Mouse (Mus musculus) telencephalon, adult 2 months (tissue): ENCODE data around the gene Akr1b8.
"Not testable (repeated sequence)": the region's sequence is repeated elsewhere in the genome, so short reads cannot be mapped to it uniquely, and the experiment has no call there.

ENCODE experiments used
- DNase-seq: peaks from one replicate; pipeline ENCODE4 v3.0.0-alpha.2; 2011; ENCODE audit warnings: low read depth, low spot score

Gene Akr1b8

DNA sequence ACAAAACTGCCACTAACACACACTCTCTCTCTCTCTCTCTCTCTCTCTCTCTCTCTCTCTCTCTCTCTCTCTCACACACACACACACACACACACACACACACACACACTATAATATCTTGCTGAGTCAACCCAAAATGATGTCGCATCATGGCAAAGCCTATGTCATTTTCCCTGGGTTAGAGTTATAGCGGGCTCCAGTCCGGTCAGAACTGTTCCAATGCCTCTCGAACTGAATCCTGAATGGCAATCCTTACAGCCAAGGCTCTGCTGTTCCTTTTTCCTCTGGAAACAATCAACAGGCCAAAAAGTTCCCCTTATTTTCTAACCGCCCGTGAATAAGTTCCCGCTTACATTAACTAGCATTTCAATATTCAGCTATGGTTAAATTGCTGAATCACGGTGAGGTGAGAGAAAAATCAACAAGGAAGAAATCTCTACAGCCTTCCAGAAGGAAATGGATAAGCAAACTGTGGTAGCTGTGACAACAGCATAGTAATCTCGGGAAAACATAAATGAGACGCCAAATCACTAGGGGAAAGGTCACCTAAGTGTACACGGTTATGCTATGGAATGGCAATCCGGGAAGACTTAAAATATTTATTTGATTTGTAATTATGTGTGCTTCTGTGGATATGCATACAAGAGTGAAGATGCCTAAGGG, 3.8 kb upstream of the Akr1b8 start:
- DNase-seq, result no peak

DNA sequence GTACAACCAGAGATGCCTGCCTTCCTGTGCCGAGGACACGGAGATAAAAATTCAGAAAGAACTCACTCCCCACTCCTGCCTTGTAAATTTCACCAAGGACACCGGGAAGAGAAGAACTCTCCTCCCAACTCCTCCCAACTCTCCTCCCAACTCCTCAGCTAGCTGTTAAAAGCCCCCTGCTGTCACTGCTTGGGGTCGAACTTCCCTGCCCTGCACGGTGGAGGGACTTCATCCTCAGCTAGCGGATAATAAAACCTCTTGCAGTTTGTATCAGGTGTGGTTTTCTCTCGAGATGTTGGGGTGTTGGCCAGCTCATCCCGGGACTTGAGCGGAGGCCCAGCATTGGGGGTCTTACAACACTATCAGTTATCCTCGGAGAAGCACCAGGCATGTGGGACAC, 2.4 kb upstream of the Akr1b8 start:
- DNase-seq, result not testable (repeated sequence)

DNA sequence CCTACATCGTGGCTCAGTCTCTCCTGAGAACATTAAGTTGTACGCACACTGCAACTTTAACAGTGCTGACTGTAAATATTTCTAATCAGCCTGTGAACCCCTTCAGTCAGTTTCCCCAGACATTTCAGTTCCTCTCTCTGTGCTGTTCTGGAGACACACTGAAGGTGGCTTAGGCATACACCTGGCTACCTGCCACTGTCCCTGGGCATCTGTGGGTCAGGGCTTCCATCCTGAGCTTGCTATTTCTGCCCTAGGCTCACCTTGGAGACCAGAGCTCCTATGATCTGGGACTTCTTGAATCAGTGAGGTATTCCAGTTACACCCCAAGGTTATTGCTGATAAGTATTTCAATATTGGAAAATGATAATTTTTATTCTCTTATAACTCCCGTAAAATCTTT, 1.5 kb upstream of the Akr1b8 start:
- no peak for DNase-seq

- DNase-seq, result no peak
These were observed 732 bp downstream of the Akr1b8 start for GRCm38 (mm10) chr6:34354354-34355348.

DNA sequence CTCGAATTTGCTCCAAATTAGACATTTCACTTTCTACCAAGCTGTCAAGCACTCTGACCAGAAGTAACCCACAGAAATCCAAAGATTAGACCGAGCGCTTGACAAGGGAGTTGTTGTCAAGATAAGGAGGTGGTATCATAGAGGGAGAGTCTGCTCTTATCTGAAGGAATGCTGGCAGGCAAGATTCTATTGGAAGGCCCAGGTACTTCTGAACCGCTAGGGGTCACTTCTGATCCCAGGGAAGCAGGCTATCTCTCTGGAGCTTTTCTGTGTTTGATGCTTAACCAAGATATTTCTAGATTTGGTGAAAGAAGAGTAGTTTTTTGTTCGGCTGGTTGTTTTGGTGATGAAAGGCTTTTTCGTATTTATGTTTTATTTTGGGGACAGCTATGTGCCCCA, 1.4 kb downstream of the Akr1b8 start:
- no peak for DNase-seq

GRCm38 (mm10) chr6:34355841-34356240, 1.9 kb downstream of the Akr1b8 start:
- no peak for DNase-seq

DNA sequence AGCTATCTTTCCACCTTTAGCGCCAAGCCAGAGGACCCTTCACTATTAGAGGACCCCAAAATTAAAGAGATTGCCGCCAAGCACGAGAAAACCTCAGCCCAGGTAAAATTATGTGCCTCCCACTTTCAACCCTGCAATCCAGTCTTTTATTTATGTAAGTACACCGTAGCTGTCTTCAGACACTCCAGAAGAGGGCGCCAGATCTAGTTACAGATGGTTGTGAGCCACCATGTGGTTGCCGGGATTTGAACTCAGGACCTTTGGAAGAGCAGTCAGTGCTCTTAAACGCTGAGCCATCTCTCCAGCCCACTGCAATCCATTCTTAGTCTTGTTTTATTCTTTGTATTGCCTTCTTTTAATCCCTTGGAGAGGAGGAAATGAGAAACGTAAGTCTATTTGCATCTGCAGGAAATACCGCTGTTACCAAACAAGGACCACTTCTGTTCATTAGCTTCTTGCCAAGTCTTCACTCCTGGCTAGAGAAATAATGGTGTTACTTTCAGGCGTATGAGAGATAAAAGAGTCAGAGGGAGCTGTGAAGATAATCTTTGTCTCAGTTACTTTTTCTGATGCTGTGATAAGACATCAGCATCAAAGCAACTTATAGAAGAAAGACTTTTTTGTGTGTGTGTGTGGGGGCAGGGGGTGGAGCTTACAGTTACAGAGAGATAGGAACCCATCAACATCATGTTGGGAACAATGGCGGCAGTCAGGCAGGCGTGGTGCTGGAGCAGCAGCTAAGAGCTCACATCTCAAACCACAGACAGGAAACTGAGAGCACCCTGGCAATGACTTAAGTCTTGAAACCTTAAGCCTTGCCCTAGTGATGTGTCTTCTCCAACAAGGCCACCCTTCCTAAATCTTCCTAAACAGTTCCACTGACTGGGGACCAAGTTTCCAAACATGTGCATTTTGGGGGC, 10.6 kb downstream of the Akr1b8 start:
- DNase-seq, result no peak

GRCm38 (mm10) chr6:34367998-34368397, 14.1 kb downstream of the Akr1b8 start:
- DNase-seq, result no peak

- DNase-seq, result no peak
These were observed 16.2 kb downstream of the Akr1b8 start for GRCm38 (mm10) chr6:34370081-34370480.

- peak; percentile 40 for DNase-seq
These were observed 17.9 kb downstream of the Akr1b8 start for GRCm38 (mm10) chr6:34371700-34372351.

DNA sequence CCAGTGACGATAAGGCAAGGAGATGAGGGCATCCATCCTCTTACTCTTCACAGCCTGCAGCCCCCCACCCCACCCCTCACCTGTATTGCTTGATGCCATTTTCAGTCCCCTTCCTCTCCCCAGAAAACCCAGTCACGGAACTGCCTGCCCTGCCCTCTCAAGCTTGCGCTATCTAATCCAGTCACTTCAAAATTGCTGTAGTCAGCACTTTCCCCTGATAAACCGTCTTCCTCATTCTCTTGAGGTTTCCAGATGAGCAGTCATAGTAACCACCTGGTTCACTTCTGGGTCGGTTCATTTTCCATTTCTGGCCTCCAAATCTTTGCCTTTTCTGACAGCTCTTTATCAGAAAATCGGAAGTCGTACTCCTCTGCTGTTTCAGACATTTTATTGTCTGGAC, 19.9 kb downstream of the Akr1b8 start:
- DNase-seq, result no peak

- not testable (repeated sequence) for DNase-seq
These were observed 22.0 kb downstream of the Akr1b8 start for GRCm38 (mm10) chr6:34375888-34376287.

GRCm38 (mm10) chr6:34383401-34383800, 29.5 kb downstream of the Akr1b8 start:
- DNase-seq, result no peak

DNA sequence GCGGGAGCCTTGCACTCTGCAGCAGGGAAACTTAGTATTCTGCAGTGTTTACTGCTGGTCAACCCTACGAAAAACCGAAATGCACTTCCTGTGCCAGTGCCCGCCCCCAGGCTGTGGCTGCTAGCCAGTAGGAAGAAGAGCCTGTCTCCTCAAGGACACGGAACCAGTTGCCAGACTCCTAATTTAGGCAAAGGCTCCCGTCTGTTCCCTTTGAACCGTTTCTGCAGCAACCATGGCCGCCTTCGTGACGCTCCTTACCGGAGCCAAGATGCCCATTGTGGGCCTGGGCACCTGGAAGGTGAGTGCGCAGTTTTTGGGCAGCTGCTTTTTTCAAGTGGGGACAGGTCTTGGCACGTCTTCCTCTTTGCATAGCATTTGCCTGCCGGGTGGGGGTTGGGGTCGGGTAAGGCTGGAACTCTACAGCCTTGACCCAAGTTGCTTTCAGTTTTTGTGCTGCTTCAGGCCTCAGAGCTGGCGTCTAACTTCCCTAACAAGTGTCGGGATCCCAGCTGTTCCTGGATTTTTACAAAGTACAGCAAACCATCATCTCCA, 30.3 kb downstream of the Akr1b8 start, which contains the start of gene Akr1b10:
Gene Akr1b10 (plus strand): TSS at position 109 of the 552 bp plus-strand sequence.
- peak; percentile 67 for DNase-seq

DNA sequence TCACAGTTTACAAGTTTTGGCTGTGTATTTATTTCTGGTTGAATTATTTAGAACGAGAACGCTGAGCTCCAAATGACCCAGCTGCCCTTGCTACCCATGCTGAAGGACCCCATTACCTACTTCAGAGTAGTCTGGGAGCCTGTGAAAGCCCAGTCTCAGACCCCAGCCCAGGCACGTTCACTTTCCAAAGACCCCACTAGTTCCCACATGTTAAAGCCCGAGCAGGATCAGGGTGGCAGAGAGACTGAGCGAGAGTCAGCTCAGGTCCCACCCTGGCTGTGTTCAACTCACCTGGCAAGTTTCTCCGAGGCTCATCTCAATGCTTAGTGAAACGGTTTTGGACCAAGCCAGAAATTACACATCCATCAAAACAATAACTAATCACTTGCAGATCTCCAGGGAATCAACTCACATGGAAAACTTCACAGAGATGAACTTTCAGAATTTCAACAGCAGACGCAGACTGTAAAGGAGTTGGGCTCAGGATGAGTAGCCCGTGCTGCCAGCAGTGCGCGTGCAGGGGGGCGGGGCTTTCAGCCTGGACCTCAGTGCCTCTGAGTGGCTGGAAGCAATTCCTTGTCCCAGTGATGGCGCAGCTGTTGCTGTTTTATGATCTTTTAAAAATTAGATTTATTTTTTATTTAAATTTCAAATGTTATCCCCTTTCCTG, 30.9 kb downstream of the Akr1b8 start:
- no peak for DNase-seq

DNA sequence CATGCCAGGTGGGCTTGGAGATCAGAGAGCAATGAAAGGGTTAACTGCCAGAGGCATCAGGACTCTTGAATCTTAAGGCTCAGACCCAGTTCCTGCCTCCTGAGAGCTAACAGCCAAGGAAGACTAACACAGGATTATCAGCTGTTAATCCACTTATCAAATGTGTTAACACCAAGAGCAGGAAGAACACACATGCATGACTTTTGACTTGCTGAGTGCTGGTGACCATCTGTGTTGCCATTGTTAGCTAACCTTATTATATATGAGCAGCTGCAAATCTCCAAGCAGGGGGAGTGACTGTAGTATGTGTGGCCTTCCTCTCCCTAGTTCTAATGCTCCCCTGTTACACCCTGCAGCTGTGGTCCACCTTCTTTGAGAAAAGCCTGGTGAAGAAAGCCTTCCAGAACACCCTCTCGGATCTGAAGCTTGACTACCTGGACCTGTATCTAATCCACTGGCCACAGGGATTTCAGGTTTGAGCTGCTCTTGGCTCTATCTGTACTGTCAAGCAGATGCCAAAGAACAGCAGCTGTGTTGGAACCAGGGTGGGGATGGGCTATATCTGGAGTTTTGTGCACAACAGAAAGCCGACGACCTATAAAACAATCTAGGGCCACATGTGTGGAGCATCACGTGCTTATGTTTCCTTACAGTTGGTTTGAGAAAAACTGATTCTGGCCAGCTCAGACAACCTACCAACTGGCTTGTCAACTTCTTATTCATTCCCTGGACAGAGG, 34.7 kb downstream of the Akr1b8 start:
- no peak for DNase-seq

DNA sequence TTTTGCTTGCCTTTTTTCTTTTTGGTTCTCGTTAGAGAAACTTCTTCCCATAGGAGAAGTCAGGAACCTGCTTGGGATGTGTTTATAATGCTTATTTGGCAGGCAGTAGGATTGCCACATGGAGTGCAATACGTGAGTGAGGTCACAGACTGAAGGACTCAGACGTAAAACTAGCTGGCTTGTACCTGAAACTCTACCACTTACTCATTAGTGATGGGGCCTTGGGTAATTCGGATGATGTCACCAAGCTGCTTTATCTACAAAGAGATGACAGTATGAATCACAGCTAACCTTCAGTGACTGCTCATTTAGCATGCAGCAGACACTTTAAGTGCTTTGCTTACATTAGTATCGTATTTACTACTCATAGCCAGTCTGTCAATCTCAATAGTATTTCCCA, 42.0 kb downstream of the Akr1b8 start:
- no peak for DNase-seq

DNA sequence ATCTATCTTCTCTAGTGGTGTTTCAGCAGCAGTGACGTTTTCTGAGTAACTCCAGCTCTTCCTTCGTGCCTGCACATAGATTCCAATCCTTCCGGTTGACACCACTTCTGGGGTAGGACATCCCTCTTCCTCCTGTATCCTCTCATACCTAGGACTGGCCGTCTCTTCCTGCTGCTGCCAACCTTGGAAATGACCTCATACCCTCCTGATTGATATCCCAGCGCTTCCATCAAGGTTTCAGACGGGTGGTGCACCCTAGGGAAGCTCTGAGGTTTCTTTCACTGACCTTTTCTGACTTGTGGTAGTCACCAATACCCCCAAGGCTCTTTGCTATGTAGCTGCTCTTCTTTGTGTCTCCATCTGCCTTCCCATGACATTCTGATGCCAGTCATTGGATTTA, 44.5 kb downstream of the Akr1b8 start:
- DNase-seq, result no peak

- DNase-seq, result no peak
These were observed 45.8 kb downstream of the Akr1b8 start for GRCm38 (mm10) chr6:34399606-34400220.
